Mouse (Mus musculus) right cerebral cortex, postnatal 4 days (tissue): Measurements from ENCODE around the gene Stard3.

Experiments used
- DNase-seq: peaks from one replicate; pipeline ENCODE4 v3.0.0-alpha.2; 2022

Gene Stard3

DNA sequence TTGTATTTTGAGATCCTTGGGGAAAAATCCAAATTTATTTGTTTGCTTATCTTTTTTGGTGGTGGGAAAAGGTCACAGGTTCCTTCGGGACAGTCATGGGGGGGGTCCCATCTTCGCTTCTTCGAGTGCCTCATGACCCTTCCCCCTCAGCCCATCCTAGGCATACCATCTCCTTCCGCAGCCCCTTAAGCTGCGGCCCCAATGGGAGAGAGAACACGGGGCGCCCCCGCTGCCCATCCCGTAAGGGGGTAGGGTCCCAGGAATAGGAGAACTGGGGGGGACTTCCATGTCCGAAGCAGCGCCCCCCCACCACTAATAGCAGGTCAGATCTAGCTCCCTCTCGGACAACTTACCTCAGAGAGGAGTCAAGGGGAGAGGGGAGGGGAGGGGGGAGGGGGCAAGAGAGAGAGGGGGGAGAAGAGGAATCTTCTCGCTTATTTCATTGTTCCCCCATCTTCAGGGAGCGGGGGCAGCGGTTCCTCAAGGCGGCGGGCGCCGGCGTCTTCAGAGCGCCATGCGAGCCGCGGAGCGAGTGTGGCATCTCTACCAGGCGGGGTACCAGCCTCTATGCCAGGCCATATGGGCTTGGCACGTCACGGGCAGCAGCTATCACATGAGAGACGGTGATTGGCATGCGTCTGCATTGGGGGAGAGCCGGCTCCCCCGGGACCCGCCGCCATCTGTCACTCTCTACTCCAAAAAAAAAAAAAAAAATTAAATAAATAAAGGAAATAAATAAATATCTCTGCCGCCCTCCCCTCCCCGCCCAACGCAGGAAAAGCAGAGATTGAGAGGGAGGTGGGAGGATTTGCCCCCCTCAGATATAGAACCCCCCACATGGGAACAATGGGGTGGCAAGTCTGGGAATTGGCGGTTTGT is 28.8 kb upstream of the Stard3 start, which contains the start of gene Neurod2:
TSS of gene Neurod2 (minus strand) at position 568 of the 879 bp plus-strand sequence.
- peak; percentile 82 for DNase-seq

DNA sequence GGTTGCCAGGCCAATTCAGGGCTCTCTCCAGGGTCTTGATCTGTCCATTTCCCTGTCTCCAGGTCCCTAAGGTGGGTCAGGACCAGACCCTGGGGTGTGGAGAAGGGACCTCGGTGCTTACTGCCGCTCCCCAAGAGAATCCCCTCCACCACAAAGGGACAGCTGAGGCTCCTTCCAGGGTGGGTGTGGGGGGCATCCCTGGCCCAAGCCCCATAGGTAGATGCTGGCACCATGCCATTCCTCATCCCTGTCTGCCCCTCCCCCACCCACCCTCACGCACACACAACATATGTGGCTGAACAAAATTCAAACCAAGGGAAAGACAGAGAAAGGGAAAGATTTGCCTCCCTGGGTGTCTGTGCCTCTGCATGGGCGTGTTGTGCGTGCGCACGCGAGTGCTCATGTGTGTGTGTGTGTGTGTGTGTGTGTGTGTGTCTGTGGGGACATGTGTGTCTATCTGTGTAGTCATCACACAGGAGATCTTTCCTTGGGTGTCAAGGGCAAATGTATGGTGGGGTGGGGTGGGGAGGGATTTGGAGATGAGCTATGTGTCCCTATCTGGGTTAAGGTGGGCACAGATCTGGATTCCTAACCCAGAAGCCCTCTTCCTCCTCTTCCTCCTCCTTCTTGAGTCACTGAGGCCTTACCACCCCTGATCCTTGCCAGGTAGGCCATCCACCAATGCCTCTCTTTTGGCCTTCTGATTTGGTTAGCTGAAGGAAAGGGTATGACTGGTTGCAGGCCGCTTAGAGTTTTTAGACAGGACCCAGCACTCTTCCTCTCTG is 28.0 kb upstream of the Stard3 start:
- DNase-seq: no peak

DNA sequence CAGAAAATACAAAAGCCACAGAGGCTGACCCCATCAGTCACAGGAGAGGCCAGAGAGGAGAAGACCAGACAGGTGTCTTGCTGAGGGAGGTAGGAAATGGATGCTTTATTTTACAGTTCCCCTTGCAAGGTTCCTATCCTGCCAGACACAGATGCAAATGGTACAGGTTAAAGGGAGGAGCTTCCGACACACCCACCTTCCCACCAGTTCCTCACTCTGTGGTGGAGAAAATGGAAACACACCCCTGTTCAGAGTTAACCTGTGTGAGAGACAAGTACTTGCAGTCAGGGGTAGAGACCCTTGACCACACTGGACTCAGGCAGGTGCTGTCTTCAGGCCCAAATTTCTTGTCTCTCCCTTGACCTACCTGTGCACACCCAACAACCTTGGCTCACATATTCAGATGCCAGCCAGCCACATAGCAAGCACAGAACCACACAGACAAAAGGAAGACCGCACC is 27.4 kb upstream of the Stard3 start:
- no peak for DNase-seq

DNA sequence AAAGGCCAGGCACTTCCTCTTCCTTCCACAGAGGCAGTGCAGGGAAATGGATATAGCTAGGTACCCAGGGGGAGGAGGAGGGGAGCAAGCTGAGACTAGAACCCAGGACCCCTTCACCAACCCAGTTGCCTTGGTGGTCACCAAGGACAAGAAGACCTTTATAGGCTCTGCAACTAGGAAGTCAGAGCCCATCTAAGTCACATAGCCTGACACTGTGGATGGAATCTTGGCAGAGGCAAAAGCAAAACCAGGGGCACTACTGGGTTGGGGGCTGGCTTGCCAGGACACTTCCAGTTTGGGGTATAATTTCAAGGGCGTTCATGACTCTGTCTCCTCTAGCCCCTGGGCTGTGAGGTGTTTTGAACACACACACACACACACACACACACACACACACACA is 26.8 kb upstream of the Stard3 start:
- DNase-seq: no peak

- DNase-seq: no peak
Measured at GRCm38 (mm10) chr11:98332186-98332585, 26.0 kb upstream of the Stard3 start.

GRCm38 (mm10) chr11:98332841-98333240 is 25.3 kb upstream of the Stard3 start:
- DNase-seq: no peak

GRCm38 (mm10) chr11:98333263-98333696 is 24.9 kb upstream of the Stard3 start:
- DNase-seq: peak; percentile 26

DNA sequence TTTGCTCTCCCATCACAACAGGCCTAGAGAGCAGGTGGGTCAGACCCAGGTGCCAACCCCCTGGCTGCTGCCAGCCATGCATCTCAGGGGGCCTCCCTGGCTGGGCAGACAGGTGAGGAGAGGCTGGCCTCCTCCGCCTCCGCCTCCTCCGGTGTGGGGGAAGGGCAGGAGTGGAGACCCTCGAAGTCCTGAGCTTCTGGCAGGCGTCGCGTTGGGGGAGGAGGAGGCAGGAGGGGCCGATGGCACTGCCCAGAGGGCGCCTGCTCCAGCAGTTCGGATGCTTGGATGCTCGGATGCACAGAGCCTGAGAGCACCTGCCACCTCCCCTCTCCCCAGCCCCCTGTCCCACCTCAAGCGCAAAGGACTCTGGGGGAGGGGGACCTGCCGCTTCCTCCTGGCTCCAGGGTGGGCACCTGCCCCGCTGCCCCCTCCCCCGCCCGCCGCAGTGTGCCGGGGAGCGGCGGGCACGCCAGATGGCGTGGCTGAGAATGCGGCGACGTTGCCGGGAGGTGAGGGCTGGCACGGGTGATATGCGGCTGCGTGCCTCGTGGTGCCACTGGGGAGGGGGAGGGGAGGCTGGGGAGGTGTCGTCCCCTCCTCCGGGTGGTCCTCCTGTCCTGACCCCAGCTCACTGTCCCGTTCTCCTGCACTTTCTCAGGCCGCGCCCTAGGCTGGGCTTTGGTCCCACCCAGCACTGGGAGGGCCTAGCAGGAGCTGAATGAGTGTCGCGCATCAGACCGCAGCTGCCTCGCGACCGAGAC is 24.0 kb upstream of the Stard3 start:
- DNase-seq: peak; percentile 64

- DNase-seq: no peak
Measured at GRCm38 (mm10) chr11:98335250-98335649, 22.9 kb upstream of the Stard3 start.

GRCm38 (mm10) chr11:98336245-98337107 is 21.7 kb upstream of the Stard3 start:
- no peak for DNase-seq

DNA sequence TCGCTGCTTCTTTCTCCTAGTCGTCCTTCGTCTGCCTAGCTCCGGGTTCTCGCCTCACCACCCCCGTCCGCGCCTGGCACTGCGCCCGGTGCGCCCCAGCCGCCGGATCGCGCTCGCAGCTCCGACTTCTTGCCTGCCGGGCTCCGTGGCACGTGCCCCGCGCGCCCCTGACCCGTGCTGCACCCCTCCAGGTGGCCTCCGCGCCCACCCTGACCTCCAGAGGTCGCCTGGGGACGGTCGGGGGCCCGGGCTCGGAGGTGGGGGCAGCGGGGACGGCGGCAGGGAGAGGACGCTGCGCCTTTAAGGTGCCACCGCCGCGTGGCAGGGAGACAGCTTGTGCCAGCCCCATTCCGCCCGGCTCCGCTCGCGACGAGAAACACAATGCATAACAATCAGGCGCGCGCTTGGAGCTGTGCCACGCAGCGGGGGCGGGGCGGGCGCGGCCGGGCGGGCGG is 19.6 kb upstream of the Stard3 start:
- DNase-seq: peak; percentile 75

DNA sequence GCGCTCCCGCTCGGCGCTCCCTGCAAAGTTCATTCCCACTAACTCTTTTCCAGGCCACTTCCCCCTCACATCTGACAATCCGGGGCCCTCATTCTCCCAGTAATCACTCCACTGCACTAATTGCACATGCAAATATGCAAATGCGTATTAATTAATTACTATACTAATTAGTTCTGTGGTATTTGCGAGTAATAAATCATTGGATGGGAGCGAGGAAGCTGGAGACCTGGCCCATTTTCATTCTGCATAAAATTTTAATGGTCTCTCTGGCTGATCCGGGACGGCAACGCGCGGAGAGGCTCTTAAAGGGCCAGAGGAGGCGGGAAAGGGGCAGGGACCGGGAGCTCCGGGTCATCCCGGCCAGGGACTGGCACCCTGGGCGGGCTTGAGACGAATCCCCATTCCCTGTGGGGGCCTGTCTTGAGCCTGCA is 19.1 kb upstream of the Stard3 start:
- no peak for DNase-seq

DNA sequence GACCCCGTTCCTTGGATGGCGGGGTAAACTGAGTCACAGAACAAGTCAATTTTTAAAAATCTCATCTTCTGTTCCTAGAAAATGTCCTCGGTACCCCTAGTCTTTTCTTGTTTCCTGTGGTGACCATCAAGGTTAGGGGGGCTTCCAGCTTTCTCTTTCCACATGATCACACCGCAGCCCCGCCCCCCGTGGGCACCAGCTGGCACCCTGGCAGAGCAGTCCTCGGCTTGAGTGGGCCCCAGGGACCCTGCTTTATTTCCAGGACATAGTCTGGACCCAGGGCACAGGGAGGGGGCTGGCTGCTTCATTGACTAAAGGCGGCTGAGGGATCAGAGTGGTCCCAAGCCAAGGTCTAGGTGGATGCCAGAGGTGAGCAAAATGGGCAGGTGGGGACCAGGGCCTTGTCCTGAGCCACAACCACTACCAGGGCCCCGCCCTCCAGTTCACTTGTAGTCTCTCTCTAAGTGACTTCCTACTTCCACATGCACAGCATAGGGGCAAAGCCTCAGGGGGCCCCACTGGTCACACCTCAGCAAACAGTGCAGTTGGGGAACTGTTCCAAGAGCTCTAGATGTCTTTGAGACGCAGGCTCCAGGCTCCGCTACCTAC is 18.4 kb upstream of the Stard3 start:
- no peak for DNase-seq

- no peak for DNase-seq
Measured at GRCm38 (mm10) chr11:98340597-98340996, 17.6 kb upstream of the Stard3 start.

GRCm38 (mm10) chr11:98341174-98341573 is 17.0 kb upstream of the Stard3 start:
- no peak for DNase-seq

GRCm38 (mm10) chr11:98342000-98342945 is 15.9 kb upstream of the Stard3 start:
- DNase-seq: peak; percentile 99

- peak; percentile 88 for DNase-seq
Measured at GRCm38 (mm10) chr11:98345253-98345652, 12.9 kb upstream of the Stard3 start.

DNA sequence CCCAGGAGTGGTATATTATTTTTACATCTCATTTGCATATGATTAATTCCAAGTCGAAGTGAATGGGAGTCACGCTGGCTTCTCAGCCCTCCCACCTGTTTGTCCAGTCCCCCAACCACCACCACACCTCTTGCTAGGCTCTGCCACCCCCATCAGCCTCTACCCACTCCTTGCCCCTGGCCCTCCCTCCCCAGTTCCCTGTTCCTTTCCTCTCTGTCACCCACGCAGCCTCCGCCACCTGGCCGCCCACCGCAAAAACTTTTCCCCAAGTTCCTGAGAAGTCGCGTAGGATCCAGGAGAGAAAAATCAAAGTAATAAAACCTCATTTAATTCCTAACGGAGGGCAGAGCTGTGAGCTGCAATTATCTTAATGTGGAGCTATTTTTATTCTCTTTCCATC is 12.0 kb upstream of the Stard3 start:
- DNase-seq: no peak

DNA sequence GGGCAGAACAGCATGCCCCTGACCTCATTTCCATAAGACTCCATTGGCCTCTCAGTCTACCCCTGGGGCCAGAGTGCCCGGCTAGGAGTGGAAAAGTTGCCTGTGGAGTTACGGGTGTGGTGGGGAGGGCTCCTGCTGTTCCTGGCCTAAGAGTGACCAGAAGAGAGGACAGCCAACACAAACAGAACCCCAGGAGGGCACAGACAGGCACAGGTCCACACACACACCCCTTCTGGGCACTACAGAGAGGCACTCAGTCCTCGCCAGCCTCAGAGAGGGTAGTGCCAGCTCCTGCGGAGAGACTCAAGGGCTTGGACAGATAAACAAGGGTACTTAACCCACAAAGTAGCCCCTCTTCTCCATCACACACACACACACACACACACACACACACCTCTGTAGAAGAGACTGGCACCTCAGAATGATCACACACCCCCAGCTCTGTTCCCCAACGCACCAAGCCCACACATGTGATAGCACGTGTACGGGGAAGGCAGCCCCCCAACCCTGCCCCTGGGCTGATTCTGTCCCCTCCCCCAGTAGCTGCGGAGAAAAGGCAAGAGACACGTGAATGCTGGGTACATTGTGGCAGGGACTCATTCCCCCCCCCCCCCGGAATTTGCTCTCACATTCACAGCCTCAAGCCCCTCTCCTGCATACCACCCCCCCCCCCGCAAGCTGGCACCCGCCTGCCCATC is 10.6 kb upstream of the Stard3 start:
- peak; percentile 33 for DNase-seq
